Mouse (Mus musculus): ENCODE data around the gene Pla1a. TPM values are rescaled to one million over a fixed set of nuclear protein-coding genes. Genes with fewer than 3 reads are reported as not detected.
"Not testable (repeated sequence)": the region's sequence is repeated elsewhere in the genome, so short reads cannot be mapped to it uniquely, and the experiment has no call there.

The Pla1a gene
- 0.10 and 0.27 TPM in 2 replicates for polyA plus RNA-seq (2016; fragmentation: Nextera tagmentation; extraction: Ambion mirVana)

- H3K27me3 ChIP-seq (ENCODE audit: insufficient read depth, poor library complexity, severe bottlenecking) = no peaks in the 10 kb centered on the region
- WGBS = 86% methylated on average over 11 of the region's 11 CpGs
- no peak within 1 kb of the TSS for H3K4me3 ChIP-seq
- no peak within 1 kb of the TSS for H3K27ac ChIP-seq
- no peak for DNase-seq (ENCODE audit: low spot score)
- no peaks in the 10 kb centered on the region for H3K36me3 ChIP-seq
- no peaks in the 10 kb centered on the region for H3K9me3 ChIP-seq
- H3K4me1 ChIP-seq (replicated peaks) = peaks cover 10% of the 10 kb centered on the region; the same call in 1 of the 2 replicates
Observed at GRCm38 (mm10) chr16:38432498-38433425, at the start of gene Pla1a. Pla1a (minus strand) TSS chr16:38433145.

- no peak for DNase-seq (ENCODE audit: low spot score)
- no peak overlapping the region for H3K27ac ChIP-seq
- H3K27me3 ChIP-seq (ENCODE audit: insufficient read depth, poor library complexity, severe bottlenecking) = peaks cover 35% of the 10 kb centered on the region
- H3K4me3 ChIP-seq = no peak overlapping the region
- 76% methylated on average over 4 of the region's 4 CpGs for WGBS
- H3K36me3 ChIP-seq = no peaks in the 10 kb centered on the region
- H3K9me3 ChIP-seq = no peaks in the 10 kb centered on the region
- peaks cover 24% of the 10 kb centered on the region for H3K4me1 ChIP-seq (replicated peaks)
Observed at GRCm38 (mm10) chr16:38481327-38481726, 48.4 kb upstream of the Pla1a start.

- DNase-seq (ENCODE audit: low spot score) = no peak
- Histone ChIP-seq H3K9me3 (no peaks in the 10 kb centered on the region), H3K36me3 (no peaks in the 10 kb centered on the region), H3K27ac (no peak overlapping the region), H3K4me3 (no peak overlapping the region), H3K4me1 (replicated peaks) (peaks cover 18% of the 10 kb centered on the region), H3K27me3 (ENCODE audit: insufficient read depth, poor library complexity, severe bottlenecking) (peaks cover 24% of the 10 kb centered on the region)
- WGBS = 87% methylated on average over 3 of the region's 3 CpGs
Observed at GRCm38 (mm10) chr16:38478296-38478695, 45.4 kb upstream of the Pla1a start.

- H3K27ac ChIP-seq = peak overlapping the region; percentile 81; the same call in 1 of the 2 replicates
- not testable (repeated sequence) for H3K9me3 ChIP-seq; DNase-seq (ENCODE audit: low spot score); H3K36me3 ChIP-seq
- H3K4me3 ChIP-seq = peak overlapping the region; percentile 51
- peaks cover 14% of the 10 kb centered on the region for H3K4me1 ChIP-seq (replicated peaks)
- 43% methylated on average over 14 of the region's 14 CpGs for WGBS
- H3K27me3 ChIP-seq (ENCODE audit: insufficient read depth, poor library complexity, severe bottlenecking) = peaks cover 14% of the 10 kb centered on the region; the same call in 1 of the 2 replicates
Observed at GRCm38 (mm10) chr16:38477241-38477608, 44.3 kb upstream of the Pla1a start.

GRCm38 (mm10) chr16:38476312-38477240 is 43.6 kb upstream of the Pla1a start:
- peak; percentile 60 for DNase-seq (ENCODE audit: low spot score)
- no peaks in the 10 kb centered on the region for H3K9me3 ChIP-seq
- peak overlapping the region; percentile 81 for H3K27ac ChIP-seq
- 10% methylated on average over 34 of the region's 34 CpGs for WGBS
- peaks cover 8% of the 10 kb centered on the region; the same call in 1 of the 2 replicates for H3K27me3 ChIP-seq (ENCODE audit: insufficient read depth, poor library complexity, severe bottlenecking)
- peaks cover 19% of the 10 kb centered on the region for H3K4me1 ChIP-seq (replicated peaks)
- H3K4me3 ChIP-seq = peak overlapping the region; percentile 51
- H3K36me3 ChIP-seq = no peaks in the 10 kb centered on the region

- Histone ChIP-seq H3K4me1 (replicated peaks) (peaks cover 20% of the 10 kb centered on the region), H3K9me3 (no peaks in the 10 kb centered on the region), H3K27ac (0 out of 2 replicates have a peak overlapping the region, but pooled peaks have one; percentile 81), H3K27me3 (ENCODE audit: insufficient read depth, poor library complexity, severe bottlenecking) (peaks cover 5% of the 10 kb centered on the region; the same call in 1 of the 2 replicates), H3K4me3 (peak overlapping the region; percentile 51), H3K36me3 (no peaks in the 10 kb centered on the region)
- WGBS = 53% methylated on average over 4 of the region's 4 CpGs
- no peak for DNase-seq (ENCODE audit: low spot score)
Observed at GRCm38 (mm10) chr16:38475681-38476311, 42.9 kb upstream of the Pla1a start.

GRCm38 (mm10) chr16:38474677-38475286 is 41.8 kb upstream of the Pla1a start:
- DNase-seq (ENCODE audit: low spot score) = no peak
- no peaks in the 10 kb centered on the region for H3K36me3 ChIP-seq
- no peak overlapping the region for H3K4me3 ChIP-seq
- no peak overlapping the region for H3K27ac ChIP-seq
- WGBS = 91% methylated on average over 9 of the region's 9 CpGs
- no peaks in the 10 kb centered on the region for H3K9me3 ChIP-seq
- H3K4me1 ChIP-seq (replicated peaks) = peaks cover 20% of the 10 kb centered on the region
- peaks cover 5% of the 10 kb centered on the region; the same call in 1 of the 2 replicates for H3K27me3 ChIP-seq (ENCODE audit: insufficient read depth, poor library complexity, severe bottlenecking)

- H3K4me3 ChIP-seq = no peak overlapping the region
- H3K9me3 ChIP-seq = no peaks in the 10 kb centered on the region
- WGBS = 92% methylated on average over 5 of the region's 5 CpGs
- H3K4me1 ChIP-seq (replicated peaks) = peaks cover 25% of the 10 kb centered on the region
- peaks cover 5% of the 10 kb centered on the region; the same call in 1 of the 2 replicates for H3K27me3 ChIP-seq (ENCODE audit: insufficient read depth, poor library complexity, severe bottlenecking)
- H3K27ac ChIP-seq = no peak overlapping the region
- DNase-seq (ENCODE audit: low spot score) = no peak
- no peaks in the 10 kb centered on the region for H3K36me3 ChIP-seq
Observed at GRCm38 (mm10) chr16:38473661-38474060, 40.7 kb upstream of the Pla1a start.

GRCm38 (mm10) chr16:38472507-38472873 is 39.5 kb upstream of the Pla1a start:
- no peaks in the 10 kb centered on the region for H3K36me3 ChIP-seq
- 91% methylated on average over 5 of the region's 5 CpGs for WGBS
- no peak overlapping the region for H3K27ac ChIP-seq
- H3K27me3 ChIP-seq (ENCODE audit: insufficient read depth, poor library complexity, severe bottlenecking) = peaks cover 5% of the 10 kb centered on the region; the same call in 1 of the 2 replicates
- H3K4me3 ChIP-seq = no peak overlapping the region
- no peaks in the 10 kb centered on the region for H3K9me3 ChIP-seq
- DNase-seq (ENCODE audit: low spot score) = no peak
- H3K4me1 ChIP-seq (replicated peaks) = peaks cover 25% of the 10 kb centered on the region

GRCm38 (mm10) chr16:38471697-38472506 is 39.0 kb upstream of the Pla1a start:
- Histone ChIP-seq H3K27me3 (ENCODE audit: insufficient read depth, poor library complexity, severe bottlenecking) (peaks cover 5% of the 10 kb centered on the region; the same call in 1 of the 2 replicates), H3K4me3 (no peak overlapping the region), H3K4me1 (replicated peaks) (peaks cover 20% of the 10 kb centered on the region), H3K27ac (no peak overlapping the region; the same call in 1 of the 2 replicates), H3K9me3 (no peaks in the 10 kb centered on the region), H3K36me3 (no peaks in the 10 kb centered on the region)
- peak; percentile 52 for DNase-seq (ENCODE audit: low spot score)
- 72% methylated on average over 11 of the region's 11 CpGs for WGBS

GRCm38 (mm10) chr16:38469437-38469836 is 36.5 kb upstream of the Pla1a start:
- Histone ChIP-seq H3K4me1 (replicated peaks) (peaks cover 12% of the 10 kb centered on the region), H3K4me3 (no peak overlapping the region), H3K9me3 (no peaks in the 10 kb centered on the region), H3K27ac (no peak overlapping the region; the same call in 1 of the 2 replicates), H3K36me3 (no peaks in the 10 kb centered on the region), H3K27me3 (ENCODE audit: insufficient read depth, poor library complexity, severe bottlenecking) (no peaks in the 10 kb centered on the region)
- 68% methylated on average over 8 of the region's 8 CpGs for WGBS
- DNase-seq (ENCODE audit: low spot score) = no peak
